Mouse (Mus musculus) stomach, postnatal 0 days (tissue): ENCODE measurements at regions not wholly inside any gene's neighbourhood (a gene's known extent, or its start where the extent isn't known, plus 50 kb on each side); places are given as distances from the start of the nearest gene placed in this dataset.

Experiments used
- CTCF ChIP-seq: IDR thresholded peaks from 2 replicates; pipeline ENCODE4 v1.5.1; 2016; ENCODE audit warnings: antibody characterized with exemption, low read depth, mild to moderate bottlenecking, moderate library complexity
- EP300 ChIP-seq: optimal IDR thresholded peaks from 2 replicates; pipeline ENCODE3; 2016; ENCODE audit warnings: antibody characterized with exemption

- TF ChIP-seq CTCF = 0 out of 2 replicates have a peak, but pooled peaks have one; percentile 9
- no peak for TF ChIP-seq EP300
Measured at GRCm38 (mm10) chr11:40536236-40536765, 158.7 kb downstream of the Mat2b start.
